Mouse (Mus musculus) 3134 (cell line): ENCODE measurements around the gene Fgd1.

Source experiments
- DNase-seq: peaks from one replicate; pipeline ENCODE4 v3.0.0-alpha.2; 2011; ENCODE audit warnings: low spot score; ENCODE audit not compliant: insufficient read length; ENCODE audit errors: extremely low read depth

Gene Fgd1

DNA sequence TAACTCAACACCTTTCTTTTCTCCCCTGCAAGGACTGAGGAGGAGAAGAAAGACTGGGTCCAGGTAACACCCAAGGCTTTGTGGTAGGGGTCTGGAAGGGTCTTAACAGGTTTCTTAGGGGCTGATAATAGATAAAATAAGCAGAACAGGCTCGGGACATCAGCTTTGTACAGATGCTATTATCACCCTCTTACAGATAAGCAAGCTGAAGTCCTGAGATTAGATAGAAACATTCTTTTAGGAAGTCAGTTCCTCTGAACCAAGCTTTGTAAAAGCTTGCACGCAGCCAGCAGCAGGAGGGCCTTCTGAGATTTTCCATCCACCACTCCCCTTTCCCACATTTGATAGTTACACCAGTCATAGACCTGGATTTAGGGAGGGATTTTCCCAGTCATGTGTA lies 39.6 kb downstream of the Fgd1 start:
- DNase-seq = no peak

DNA sequence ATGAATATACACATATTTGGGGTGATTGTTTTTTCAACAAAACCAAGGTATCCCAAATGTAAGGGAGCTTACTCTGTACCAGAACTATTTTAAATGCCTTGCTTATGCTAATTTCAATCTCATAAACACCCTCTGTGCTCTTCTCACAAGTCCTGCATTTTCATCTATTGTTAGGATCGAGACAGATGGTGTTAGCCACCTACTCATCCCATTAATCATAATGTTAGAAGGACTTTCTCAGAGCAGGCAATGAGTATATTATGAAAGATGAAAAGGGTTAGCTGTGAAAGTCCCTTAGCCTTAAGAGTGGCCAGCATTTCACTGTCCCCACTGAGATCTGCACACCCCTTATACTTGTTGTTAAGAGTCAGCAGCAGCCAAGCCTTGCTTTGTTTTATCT lies 41.5 kb downstream of the Fgd1 start:
- DNase-seq = no peak

DNA sequence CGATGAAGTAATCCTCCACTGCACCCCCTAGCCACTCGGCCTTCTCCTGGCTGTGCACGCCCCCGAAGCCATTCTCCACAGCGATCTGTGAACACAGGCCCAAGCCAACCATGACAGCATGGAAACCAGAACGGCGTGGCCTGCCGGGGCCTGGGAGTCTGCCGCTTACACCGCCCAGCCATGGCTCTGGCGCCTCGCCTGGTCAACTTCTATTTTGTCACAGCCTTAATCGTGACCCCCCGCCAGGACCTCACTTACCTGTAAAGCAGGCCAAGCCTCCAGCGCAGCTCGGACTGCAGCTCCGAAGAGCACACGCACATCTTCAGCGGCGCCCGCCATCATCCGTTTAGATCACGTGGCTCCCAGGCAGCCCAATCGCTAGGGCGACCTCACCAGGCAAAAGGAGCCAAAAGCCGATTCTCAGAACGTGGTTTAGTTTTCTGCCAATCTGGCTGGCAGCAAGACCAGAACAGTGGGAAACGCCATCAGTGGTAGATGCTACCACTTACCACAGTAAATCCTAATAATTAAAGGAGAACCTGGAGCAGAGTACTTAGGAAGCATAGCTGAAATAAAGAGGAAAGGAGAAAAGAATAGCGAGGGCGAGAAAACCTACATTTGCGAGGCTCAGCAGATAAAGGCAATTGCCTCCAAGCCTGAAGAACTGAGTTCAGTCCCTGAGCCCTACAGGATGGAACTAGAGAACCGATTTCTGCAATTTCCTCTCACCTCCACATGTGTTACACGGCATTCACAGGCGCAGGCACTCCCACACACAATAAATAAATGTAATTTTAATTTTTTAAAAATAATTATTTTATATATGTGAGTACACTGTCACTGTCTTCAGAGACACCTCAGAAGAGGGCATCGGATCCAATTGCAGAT lies 50.5 kb downstream of the Fgd1 start, which contains the start of gene Tsr2:
Gene Tsr2 (minus strand): TSS at position 373 of the 888 bp plus-strand sequence.
- DNase-seq = peak; percentile 81

DNA sequence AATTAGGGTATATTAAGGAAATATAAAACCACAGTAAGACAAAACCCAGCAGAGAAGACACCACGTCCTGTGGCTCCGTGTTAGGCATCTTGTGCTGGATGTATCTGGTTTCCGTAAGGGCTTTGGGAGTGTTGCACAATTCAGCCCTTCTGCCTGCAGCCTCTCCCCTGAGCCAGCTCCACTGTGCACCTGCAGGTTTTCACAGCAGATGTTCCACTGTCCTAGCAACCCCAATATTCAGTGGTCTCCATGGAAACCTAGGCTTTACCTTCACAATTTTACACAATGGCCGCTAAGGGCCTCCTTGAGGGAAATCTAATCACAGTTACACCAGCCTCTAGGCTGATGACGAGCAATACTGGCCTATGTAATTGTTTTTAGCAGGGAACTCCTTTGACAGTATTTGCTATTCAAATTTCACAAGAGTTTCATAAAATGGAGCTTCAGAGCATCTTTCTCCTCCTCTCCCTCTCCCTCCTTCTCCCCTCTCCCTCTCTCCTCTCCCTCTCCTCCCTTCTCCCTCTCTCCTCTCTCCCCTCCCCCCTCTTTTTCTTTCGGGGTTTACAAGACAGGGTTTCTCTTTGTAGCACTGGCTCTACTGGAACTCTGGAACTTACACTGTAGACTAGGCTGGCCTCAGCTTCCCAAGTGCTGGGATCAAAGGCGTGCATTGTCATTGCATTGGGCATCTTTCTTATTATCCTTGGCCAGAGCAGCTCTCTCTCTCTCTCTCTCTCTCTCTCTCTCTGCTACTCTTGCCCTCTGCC lies 61.5 kb downstream of the Fgd1 start:
- DNase-seq = no peak

DNA sequence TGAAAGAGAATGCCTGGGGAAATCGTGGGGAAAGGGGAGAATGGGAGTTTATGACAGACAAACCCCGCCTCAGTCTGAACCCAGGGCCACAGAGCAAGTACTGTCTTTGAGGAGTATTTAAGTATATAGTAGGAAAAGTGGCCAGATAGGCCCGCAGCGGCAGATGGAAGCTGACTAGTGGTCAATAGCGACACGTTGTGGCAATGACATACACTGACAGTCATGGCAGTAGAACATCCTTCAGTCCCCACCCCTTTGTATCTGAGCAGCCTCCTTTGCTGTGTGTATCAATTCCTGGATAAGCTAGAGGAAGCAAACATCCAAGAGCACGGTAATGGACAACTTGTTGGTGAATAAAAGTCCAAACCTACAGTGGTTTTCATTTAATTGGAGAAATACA lies 70.8 kb downstream of the Fgd1 start:
- no peak for DNase-seq

DNA sequence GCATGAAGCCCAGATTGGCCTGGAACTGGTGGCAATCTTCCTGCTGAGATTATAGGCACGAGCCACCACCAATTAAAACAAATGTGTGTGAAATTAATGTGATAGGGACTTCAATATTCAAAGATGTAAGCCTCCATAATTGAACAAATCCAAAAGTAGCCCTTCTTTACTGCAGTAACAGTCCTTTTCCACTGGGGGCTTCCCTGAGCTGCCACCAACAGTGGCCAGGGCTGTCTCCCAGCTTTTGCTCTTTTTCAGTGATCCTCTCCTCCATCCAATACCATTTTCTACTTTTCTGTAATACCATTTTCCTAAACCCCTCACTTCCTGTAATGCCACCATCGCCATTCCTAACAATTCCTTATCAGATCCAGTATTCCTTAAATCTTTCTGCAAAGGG lies 71.5 kb downstream of the Fgd1 start:
- no peak for DNase-seq

DNA sequence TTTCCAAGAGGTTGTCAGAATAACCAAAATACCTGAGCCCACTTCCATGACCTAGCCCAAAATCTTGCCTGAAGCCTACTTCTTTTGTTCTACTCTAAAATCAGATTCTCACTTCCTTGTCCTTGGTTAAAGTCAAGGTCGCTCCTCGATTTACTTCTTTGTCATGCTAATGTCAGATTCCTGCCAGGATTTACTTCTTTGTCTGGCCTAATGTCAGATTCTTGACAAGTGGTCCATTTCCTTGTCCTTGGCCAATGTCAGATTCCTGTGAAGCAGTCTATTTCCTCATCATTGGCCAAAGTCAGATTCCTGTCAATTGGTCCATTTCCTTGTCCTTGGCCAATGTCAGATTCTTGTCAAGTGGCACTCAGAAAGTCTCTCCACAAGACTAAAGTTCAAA lies 78.0 kb downstream of the Fgd1 start:
- no peak for DNase-seq

DNA sequence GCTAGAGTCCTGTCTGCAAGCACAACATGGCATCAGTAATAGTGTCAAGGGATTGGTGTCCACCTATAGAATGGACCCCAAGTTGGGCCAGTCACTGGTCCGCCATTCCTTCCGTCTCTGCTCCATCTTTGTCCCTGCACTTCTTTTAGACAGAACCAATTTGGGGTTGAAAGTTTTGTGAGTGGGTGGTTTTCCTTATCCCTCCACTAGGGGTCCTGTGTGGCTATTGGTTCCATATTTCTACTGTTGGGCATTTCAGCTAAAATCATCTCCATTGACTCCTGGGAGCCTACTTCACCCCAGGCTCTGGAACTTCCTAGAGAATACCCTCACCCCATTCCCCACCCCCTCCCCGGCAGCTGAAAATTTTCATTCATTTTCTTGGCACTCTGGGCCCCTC lies 84.5 kb downstream of the Fgd1 start:
- DNase-seq = no peak

DNA sequence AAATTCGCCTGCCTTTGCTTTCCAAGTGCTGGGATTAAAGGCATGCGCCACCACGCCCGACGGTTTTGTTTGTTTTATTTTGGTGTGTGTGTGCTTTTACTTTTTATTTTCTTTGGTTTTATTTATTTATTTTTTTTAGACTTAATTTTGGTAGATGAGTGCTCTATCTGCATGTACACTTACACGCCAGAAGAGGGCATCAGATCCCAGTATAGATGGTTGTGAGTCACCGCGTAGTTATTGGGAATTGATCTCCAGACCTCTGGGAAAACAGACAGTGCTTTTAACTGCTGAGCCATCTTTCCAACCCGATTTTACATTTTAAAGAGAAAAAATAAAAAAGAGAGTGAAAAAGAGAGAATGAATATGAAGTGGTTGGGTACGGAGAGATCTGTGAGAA lies 86.8 kb downstream of the Fgd1 start:
- DNase-seq = no peak
